Mouse (Mus musculus) midbrain, embryonic 13.5 days (tissue): ENCODE data around the gene Vps37b. TPM values are rescaled to one million over a fixed set of nuclear protein-coding genes. Genes with fewer than 3 reads are reported as not detected.
A peak's percentile ranks its signal among the peaks of the same experiment; 100 is the strongest.
"Not testable (repeated sequence)": the region's sequence is repeated elsewhere in the genome, so short reads cannot be mapped to it uniquely, and the experiment has no call there.

Experiments used
- ATAC-seq: fragments of 200-750 bp; cut with Nextera tagmentation; 2 replicates; pipeline ENCODE4 v1.8.0; 2017; ENCODE audit warnings: mild to moderate bottlenecking, moderate TSS enrichment, moderate library complexity
- H3K27ac ChIP-seq: fragments of 300-500 bp; sonication (generic); 2 replicates; pipeline ENCODE4 v1.5.1; 2015; ENCODE audit warnings: inconsistent platforms, mild to moderate bottlenecking, moderate library complexity
- H3K27me3 ChIP-seq: fragments of 300-500 bp; sonication (generic); 2 replicates; pipeline ENCODE4 v1.6.1; 2015; ENCODE audit warnings: mild to moderate bottlenecking, inconsistent platforms
- H3K36me3 ChIP-seq: fragments of 300-500 bp; sonication (generic); 2 replicates; pipeline ENCODE4 v1.6.1; 2015; ENCODE audit warnings: mild to moderate bottlenecking, inconsistent platforms
- H3K4me1 ChIP-seq: fragments of 300-500 bp; sonication (generic); replicated peaks from 2 replicates; pipeline ENCODE4 v1.6.1; 2015; ENCODE audit warnings: inconsistent platforms
- H3K4me2 ChIP-seq: fragments of 300-500 bp; sonication (generic); replicated peaks from 2 replicates; pipeline ENCODE4 v1.6.1; 2015; ENCODE audit warnings: moderate library complexity, mild to moderate bottlenecking, inconsistent platforms
- H3K4me3 ChIP-seq: fragments of 300-500 bp; sonication (generic); replicated peaks from 2 replicates; pipeline ENCODE4 v1.5.1; 2015; ENCODE audit warnings: mild to moderate bottlenecking, inconsistent platforms
- H3K9ac ChIP-seq: fragments of 300-500 bp; sonication (generic); replicated peaks from 2 replicates; pipeline ENCODE4 v1.6.1; 2015; ENCODE audit warnings: mild to moderate bottlenecking, inconsistent platforms
- H3K9me3 ChIP-seq: fragments of 300-500 bp; sonication (generic); 2 replicates; pipeline ENCODE4 v1.6.1; 2016; ENCODE audit warnings: mild to moderate bottlenecking, inconsistent platforms
- WGBS: fragments of 180-500 bp; shearing (Covaris S2); methylation state at CpG from one replicate; pipeline ENCODE4 v1.1.7; 2015; 5-methylcytosine and 5-hydroxymethylcytosine counted together
- polyA plus RNA-seq: library from polyadenylated mRNA; unstranded; fragments of >200 nt; fragmentation: Nextera tagmentation; extraction: Ambion mirVana; gene quantifications from 2 replicates; pipeline ENCODE4 v1.2.1, GENCODE M21; 2015

The Vps37b gene
- polyA plus RNA-seq, 1 experiment from 2014 or later: 79.3 TPM

DNA sequence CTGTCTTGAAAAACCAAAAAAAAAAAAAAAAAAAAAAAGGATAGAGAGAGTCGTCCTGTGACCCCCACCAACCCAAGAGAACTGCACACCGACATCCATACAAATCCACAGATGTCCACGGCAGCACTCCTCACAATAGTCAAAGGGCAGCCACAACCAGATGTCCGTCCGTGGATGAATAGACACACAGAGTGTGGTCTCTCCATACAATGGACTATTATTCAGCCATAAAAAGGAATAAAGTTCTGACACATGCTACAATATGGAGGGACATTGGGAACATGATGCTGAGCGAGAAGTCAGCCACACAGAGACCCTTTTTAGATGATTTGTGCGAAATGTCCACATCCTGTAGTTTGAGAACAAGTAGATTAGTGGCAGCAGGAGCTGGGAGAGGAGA lies 26.7 kb upstream of the Vps37b start:
- WGBS: 64% methylated on average over 7 of the region's 7 CpGs
- no peak overlapping the region for H3K4me2 ChIP-seq
- ATAC-seq: no peak
- no peaks in the 10 kb centered on the region for H3K4me1 ChIP-seq
- no peak overlapping the region for H3K27ac ChIP-seq
- H3K4me3 ChIP-seq: no peak overlapping the region
- H3K36me3 ChIP-seq: no peaks in the 10 kb centered on the region
- H3K9me3 ChIP-seq: 0 out of 2 replicates have a peak, but pooled peaks cover 4% of the 10 kb centered on the region
- no peaks in the 10 kb centered on the region for H3K27me3 ChIP-seq
- no peak overlapping the region for H3K9ac ChIP-seq

DNA sequence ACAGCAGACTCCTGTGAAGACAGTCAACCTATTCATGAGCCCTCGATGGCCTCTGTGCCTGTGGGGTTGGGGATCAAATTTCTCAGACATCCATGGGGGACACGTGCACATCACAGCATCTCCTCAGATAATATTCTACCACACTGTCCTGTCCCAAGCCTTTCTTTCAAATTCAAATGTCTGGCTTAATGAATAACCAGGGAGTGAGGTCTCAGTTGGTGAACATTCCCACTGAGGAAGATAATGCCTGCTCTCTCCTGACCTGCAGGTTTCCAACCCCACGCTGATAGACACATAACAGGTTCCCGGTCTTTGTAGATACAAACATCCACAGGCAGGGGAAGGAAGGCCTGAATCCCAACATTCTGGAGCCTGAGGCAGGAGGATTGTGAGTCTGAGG lies 24.9 kb upstream of the Vps37b start:
- 42% methylated on average over 4 of the region's 4 CpGs for WGBS
- H3K36me3 ChIP-seq: no peaks in the 10 kb centered on the region
- no peak overlapping the region for H3K9ac ChIP-seq
- no peak overlapping the region for H3K27ac ChIP-seq
- H3K9me3 ChIP-seq: 0 out of 2 replicates have a peak, but pooled peaks cover 4% of the 10 kb centered on the region
- H3K27me3 ChIP-seq: no peaks in the 10 kb centered on the region
- H3K4me2 ChIP-seq: no peak overlapping the region
- no peaks in the 10 kb centered on the region for H3K4me1 ChIP-seq
- no peak for ATAC-seq
- no peak overlapping the region for H3K4me3 ChIP-seq

DNA sequence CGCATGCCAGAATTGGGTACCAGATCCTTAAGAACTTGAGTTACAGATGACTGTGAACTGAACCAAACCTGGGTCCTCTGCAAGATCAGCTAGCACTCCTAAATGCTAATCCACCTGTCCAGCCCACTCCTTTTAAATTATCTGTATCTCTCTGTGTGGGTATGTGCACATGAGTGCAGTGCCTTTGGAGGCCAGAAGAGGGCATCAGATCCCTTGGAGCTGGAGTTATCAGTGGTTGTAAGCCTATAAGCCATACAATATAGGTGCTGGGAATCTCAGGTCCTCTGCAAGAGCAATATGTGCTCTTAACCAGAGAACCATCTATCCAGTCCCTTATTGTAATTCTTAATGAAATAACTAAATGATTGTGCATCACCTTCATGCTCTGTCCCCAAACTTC lies 24.1 kb upstream of the Vps37b start:
- Histone ChIP-seq H3K27ac (no peak overlapping the region), H3K9ac (no peak overlapping the region), H3K36me3 (no peaks in the 10 kb centered on the region), H3K4me1 (no peaks in the 10 kb centered on the region), H3K27me3 (no peaks in the 10 kb centered on the region), H3K4me3 (no peak overlapping the region), H3K4me2 (no peak overlapping the region), H3K9me3 (0 out of 2 replicates have a peak, but pooled peaks cover 4% of the 10 kb centered on the region)
- no peak for ATAC-seq
- WGBS: 100% methylated on average over 1 of the region's 1 CpGs

DNA sequence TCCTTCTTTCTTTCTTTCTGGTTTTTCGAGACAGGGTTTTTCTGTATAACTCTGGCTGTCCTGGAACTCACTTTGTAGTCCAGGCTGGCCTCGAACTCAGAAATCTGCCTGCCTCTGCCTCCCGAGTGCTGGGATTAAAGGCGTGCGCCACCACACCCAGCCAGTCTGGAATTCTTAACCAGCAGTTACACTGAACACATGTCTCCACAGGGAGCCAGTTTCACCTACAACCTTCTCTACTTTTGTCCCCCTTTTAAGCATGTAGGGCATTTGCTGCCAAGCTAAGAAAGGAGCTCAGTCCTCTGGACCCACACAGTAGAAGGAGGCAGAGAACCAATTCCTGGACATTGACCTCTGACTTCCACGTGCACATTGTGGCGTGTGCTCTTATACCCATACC lies 20.6 kb upstream of the Vps37b start:
- peaks cover 13% of the 10 kb centered on the region for H3K4me1 ChIP-seq
- not testable (repeated sequence) for H3K9ac ChIP-seq, H3K27me3 ChIP-seq, H3K36me3 ChIP-seq, H3K9me3 ChIP-seq, H3K4me3 ChIP-seq, ATAC-seq, H3K27ac ChIP-seq, H3K4me2 ChIP-seq
- WGBS: 95% methylated on average over 7 of the region's 7 CpGs

DNA sequence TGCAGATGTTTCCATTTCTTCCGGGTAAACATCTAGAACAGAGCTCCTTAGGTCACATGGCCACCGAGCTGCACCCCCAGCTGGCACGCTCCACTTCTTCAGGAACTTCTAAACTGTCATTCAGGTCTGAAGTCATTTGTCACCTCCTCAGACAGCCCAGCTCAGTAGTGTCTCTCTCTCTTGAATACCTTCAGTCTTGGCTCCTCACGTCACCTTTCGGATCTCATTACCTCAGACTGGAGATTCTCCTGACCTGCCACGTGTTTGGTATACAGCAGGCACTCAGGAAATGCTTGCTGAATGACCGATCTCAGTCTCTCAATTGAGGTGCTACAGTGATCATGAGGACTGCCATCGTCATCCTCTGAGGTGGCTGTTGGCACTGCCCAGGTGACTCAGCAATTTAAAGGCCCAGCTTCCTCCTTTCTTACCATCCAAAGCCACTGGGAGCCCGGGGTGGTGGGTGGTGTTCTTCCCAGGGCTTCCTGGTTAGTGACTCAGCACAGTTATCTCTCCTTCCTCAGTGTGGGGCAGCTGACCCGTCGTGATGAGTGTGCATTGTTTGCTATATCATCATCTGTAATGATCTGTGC lies 19.9 kb upstream of the Vps37b start:
- Histone ChIP-seq H3K36me3 (no peaks in the 10 kb centered on the region), H3K27me3 (peaks cover 8% of the 10 kb centered on the region; the same call in 1 of the 2 replicates), H3K4me3 (no peak overlapping the region), H3K4me2 (no peak overlapping the region), H3K9me3 (0 out of 2 replicates have a peak, but pooled peaks cover 4% of the 10 kb centered on the region), H3K9ac (no peak overlapping the region), H3K4me1 (peaks cover 13% of the 10 kb centered on the region), H3K27ac (no peak overlapping the region)
- no peak for ATAC-seq
- 84% methylated on average over 11 of the region's 11 CpGs for WGBS

DNA sequence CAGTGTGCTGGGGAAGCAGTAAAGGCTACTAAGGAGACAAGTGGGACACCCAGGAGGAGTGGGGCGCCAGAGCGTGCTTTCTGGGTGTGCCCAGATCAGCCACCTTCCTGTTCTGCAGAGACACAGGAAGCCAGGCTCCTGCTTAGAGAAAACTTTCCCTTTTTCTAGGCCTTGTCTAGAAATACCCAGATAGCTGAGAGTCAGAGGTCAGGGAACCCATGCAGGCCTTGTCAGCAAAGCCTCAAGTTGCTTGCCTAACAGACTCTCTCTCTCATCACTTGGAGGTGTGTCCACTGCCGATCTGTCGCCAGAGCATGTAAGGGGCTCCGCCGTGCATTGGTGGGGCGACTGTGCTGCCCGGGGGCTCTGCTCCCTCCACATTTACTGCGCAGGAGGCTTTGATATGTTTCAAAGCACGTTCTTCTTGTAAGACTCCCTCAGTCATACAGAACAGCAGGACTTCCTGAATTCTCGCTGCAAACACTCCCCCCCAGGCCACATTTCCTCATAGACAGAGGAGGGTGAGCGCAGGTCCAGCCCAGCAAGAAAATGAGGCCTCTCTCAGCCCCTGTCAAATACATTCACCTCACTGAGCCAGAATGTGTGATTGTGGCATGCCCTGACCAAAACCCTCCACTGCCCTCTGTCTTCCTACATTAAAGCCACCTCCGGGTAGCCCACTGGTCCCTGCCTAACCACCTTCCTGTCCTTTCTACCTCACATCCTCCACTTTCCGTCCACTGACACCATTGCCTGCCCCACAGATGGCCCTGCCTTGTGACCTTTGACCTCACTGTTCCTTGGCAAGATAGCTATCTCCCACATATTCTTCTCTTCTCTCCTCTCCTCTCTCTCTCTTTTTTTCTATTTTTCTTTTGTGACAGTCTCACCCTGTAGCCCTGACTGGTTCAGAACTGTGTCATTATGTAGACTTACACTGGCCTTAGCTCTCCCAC lies 18.3 kb upstream of the Vps37b start:
- H3K4me2 ChIP-seq: no peak overlapping the region
- peak overlapping the region; percentile 68 for H3K27ac ChIP-seq
- 56% methylated on average over 14 of the region's 14 CpGs for WGBS
- no peak for ATAC-seq
- H3K9ac ChIP-seq: 0 out of 2 replicates have a peak overlapping the region, but pooled peaks have one; percentile 5
- no peaks in the 10 kb centered on the region for H3K9me3 ChIP-seq
- no peak overlapping the region for H3K4me3 ChIP-seq
- H3K27me3 ChIP-seq: peaks cover 12% of the 10 kb centered on the region; the same call in 1 of the 2 replicates
- peaks cover 18% of the 10 kb centered on the region for H3K4me1 ChIP-seq
- no peaks in the 10 kb centered on the region for H3K36me3 ChIP-seq

DNA sequence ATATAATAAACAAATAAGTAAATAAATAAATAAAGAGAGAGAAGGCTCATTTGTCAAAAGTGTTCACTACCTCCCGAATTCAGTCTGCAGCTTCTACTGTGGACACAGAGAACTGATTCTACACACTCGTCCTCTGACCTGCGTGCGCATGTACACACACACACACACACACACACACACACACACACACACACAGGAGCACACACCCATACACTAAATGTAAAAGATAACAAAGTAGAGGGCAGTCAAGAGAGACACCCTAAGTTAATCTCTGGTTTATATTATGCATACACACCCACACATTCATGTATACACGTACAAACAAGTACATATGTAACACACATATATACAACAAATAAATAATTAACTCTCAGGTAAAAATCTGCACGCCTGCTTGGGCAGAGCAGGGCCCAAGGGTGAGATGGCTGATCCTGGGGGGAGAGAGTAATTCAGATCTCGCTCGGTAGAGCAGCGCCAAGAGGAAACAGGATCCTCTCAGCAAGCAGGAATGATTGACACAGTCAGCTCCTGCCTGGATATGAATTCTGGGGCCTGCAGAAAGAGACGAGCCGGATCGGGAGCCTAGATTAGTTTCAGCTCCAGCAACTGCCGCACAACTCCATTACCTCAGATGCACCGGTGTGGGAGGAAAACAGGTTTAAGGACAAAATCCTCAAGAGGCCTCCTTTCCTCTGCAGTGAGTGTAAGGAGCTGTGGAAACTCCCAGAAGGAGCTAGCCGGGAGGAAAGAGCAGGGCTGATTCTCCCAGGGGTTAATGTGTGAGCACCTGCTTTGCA lies 17.4 kb upstream of the Vps37b start:
- no peaks in the 10 kb centered on the region for H3K36me3 ChIP-seq
- H3K4me1 ChIP-seq: peaks cover 24% of the 10 kb centered on the region
- ATAC-seq: no peak
- H3K27ac ChIP-seq: peak overlapping the region; percentile 68
- peaks cover 12% of the 10 kb centered on the region; the same call in 1 of the 2 replicates for H3K27me3 ChIP-seq
- no peaks in the 10 kb centered on the region for H3K9me3 ChIP-seq
- no peak overlapping the region for H3K4me2 ChIP-seq
- H3K4me3 ChIP-seq: no peak overlapping the region
- H3K9ac ChIP-seq: no peak overlapping the region
- whole genome bisulfite sequencing: 67% methylated on average over 15 of the region's 15 CpGs

DNA sequence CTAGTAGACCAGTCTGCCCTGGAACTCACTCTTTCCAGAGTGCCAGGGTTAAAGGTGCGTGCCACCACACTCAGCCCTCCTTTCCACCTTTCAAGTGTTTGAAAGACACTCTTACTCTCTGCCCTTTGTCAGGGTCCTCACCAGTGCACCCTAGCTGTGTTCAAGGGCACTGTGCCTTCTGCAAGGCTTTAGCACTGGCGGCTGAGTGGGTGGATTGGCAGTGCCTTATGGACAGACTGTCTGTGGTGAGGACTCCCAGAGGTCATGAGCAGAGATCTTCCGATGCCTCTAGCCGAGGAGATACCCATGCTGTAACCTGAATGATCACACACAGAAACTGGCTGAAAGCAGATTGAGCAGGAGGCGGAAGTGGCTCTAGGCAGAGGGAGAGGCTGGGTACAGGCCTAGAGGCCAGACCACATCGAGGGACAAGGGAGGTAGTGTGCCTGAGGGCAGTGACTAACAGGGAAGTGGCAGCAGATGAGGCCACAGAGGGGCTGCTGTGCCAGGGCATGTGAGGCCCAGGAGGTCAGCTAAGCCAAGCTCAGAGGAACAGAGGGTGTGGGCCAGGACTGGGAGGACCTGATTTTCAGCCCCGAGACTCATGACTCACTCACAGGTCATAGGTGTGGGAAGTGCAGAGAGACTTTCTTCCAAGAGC lies 14.8 kb upstream of the Vps37b start:
- Histone ChIP-seq H3K4me2 (no peak overlapping the region), H3K9ac (no peak overlapping the region), H3K4me1 (peaks cover 36% of the 10 kb centered on the region), H3K27ac (no peak overlapping the region), H3K27me3 (peaks cover 12% of the 10 kb centered on the region; the same call in 1 of the 2 replicates), H3K9me3 (no peaks in the 10 kb centered on the region), H3K36me3 (no peaks in the 10 kb centered on the region), H3K4me3 (no peak overlapping the region)
- 84% methylated on average over 7 of the region's 7 CpGs for WGBS
- no peak for ATAC-seq

DNA sequence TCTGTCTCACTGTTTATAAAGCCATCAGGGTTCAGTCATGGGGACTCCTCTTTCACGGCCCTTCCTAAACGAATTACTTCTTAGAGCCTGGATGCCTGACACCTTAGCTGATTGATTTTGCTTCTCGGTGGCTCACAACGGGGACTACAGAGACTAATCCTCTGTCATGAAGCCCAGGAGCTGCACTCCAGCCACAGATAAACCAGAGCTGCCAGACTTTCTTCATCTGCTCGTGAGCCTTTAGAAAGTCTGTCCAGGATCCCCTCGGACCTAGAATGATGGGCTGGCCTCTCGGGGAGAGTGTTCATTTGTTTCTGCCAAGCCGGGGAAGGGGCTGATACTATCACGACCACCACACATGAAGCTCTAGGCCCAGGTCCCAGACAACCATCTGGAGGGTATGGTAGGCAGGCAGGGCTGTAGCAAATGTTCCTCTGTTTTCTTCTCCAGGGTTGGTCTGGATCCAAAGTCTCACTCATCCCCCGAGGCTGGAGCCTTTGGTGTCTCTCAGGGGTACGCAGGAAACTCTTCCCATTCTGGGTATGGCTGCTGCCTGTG lies 13.5 kb upstream of the Vps37b start:
- H3K36me3 ChIP-seq: no peaks in the 10 kb centered on the region
- H3K9me3 ChIP-seq: no peaks in the 10 kb centered on the region
- no peak overlapping the region for H3K9ac ChIP-seq
- H3K4me3 ChIP-seq: no peak overlapping the region
- peak overlapping the region; percentile 70 for H3K27ac ChIP-seq
- H3K4me1 ChIP-seq: peaks cover 34% of the 10 kb centered on the region
- H3K27me3 ChIP-seq: peaks cover 12% of the 10 kb centered on the region; the same call in 1 of the 2 replicates
- 24% methylated on average over 11 of the region's 11 CpGs for WGBS
- no peak overlapping the region for H3K4me2 ChIP-seq
- ATAC-seq: no peak

DNA sequence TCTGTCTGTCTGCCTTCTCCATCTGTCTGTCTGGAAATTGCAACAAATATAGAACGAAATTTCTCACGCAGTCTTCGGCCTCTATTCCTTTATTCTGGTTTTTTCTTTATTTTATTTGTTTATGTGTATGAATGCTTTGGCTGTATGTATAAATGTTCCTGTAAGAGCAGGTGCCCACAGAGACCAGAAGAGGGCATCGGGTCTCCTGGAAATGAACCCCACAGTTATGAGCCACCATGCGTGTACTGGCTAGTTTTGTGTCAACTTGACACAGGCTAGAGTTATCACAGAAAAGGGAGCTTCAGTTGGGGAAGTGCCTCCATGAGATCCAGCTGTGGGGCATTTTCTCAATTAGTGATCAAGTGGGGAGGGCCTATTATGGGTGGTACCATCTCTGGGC lies 11.9 kb upstream of the Vps37b start:
- Histone ChIP-seq H3K9me3 (no peaks in the 10 kb centered on the region), H3K9ac (no peak overlapping the region), H3K4me3 (no peak overlapping the region), H3K36me3 (no peaks in the 10 kb centered on the region), H3K4me2 (no peak overlapping the region), H3K4me1 (peaks cover 23% of the 10 kb centered on the region), H3K27me3 (peaks cover 12% of the 10 kb centered on the region; the same call in 1 of the 2 replicates), H3K27ac (peak overlapping the region; percentile 86)
- ATAC-seq: no peak
- 61% methylated on average over 5 of the region's 5 CpGs for WGBS
